ENCODE assay signal across 30 mouse cellular contexts in the genomic region with DNA sequence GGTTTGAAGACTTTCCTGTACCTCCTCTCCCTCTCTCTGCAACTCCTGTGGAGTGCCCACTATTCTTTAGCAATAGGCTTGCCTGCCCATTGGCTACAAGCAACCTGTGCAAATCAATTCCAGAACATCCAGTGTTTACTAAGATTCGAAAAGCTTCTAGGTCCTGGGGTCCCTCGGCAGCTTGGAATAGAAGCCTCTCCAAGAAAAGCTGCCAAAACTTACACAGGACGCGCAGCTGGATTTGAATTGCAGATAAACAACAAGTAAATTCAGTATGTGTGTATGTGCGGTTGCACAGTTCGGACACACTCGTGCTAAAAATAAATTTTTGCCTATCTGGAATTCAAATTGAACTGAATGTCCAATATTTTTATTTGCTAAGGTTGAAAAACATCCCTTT. TPM values are rescaled to one million over a fixed set of nuclear protein-coding genes. Genes with fewer than 3 reads are reported as not detected.
"Had no signal": no experiment of that assay in that cellular context is flagged by ENCODE, and none has a peak within 500 bp of the region (broad histone marks: within the 10 kb centered on the region; RNA-seq: fewer than 3 reads in every experiment).

No protein-coding gene starts in this region.

- ATAC-seq: forebrain, postnatal 0 days; hindbrain, postnatal 0 days; intestine, embryonic 16.5 days; liver, embryonic 12.5 days had no signal

- H3K4me3 ChIP-seq: heart, adult 2 months; heart, embryonic 10.5 days; heart, embryonic 12.5 days; hindbrain, embryonic 13.5 days; hindbrain, embryonic 15.5 days; limb, embryonic 13.5 days; limb, embryonic 15.5 days; liver, embryonic 12.5 days had no signal

- DNase-seq: forebrain, postnatal 0 days; gastrocnemius, postnatal 10 days; gastrocnemius, postnatal 36 days; heart, adult 2 months; heart, postnatal 10 days; heart, postnatal 36 days; kidney, adult 11 months; kidney, adult 8-10 months; kidney, postnatal 25 days; layer of hippocampus, adult 9-11 months; layer of hippocampus, postnatal 36 days; left cerebral cortex, postnatal 4 days had no signal

- H3K27ac ChIP-seq: heart, adult 2 months; heart, embryonic 10.5 days; hindbrain, embryonic 13.5 days; hindbrain, embryonic 15.5 days; hindbrain, postnatal 0 days; limb, embryonic 13.5 days; limb, embryonic 15.5 days; liver, embryonic 12.5 days; liver, embryonic 14.5 days had no signal

- H3K9ac ChIP-seq: forebrain, postnatal 0 days; heart, embryonic 12.5 days; hindbrain, embryonic 13.5 days; hindbrain, embryonic 15.5 days; limb, embryonic 13.5 days; limb, embryonic 15.5 days; liver, embryonic 12.5 days; liver, embryonic 14.5 days had no signal

- H3K4me1 ChIP-seq: heart, embryonic 10.5 days; heart, embryonic 12.5 days; hindbrain, embryonic 13.5 days; hindbrain, embryonic 15.5 days; limb, embryonic 13.5 days; limb, embryonic 15.5 days; liver, embryonic 12.5 days had no signal

- H3K27me3 ChIP-seq: heart, embryonic 12.5 days; hindbrain, embryonic 13.5 days; hindbrain, embryonic 15.5 days; limb, embryonic 13.5 days; limb, embryonic 15.5 days; liver, embryonic 12.5 days had no signal

- H3K36me3 ChIP-seq: heart, embryonic 10.5 days; heart, embryonic 12.5 days; hindbrain, embryonic 13.5 days; hindbrain, embryonic 15.5 days; limb, embryonic 13.5 days; limb, embryonic 15.5 days; liver, embryonic 12.5 days had no signal

- H3K4me2 ChIP-seq: heart, embryonic 12.5 days; hindbrain, embryonic 13.5 days; hindbrain, embryonic 15.5 days; limb, embryonic 13.5 days; limb, embryonic 15.5 days; liver, embryonic 12.5 days had no signal

- H3K9me3 ChIP-seq: heart, embryonic 10.5 days; hindbrain, embryonic 13.5 days; hindbrain, embryonic 15.5 days; limb, embryonic 13.5 days; limb, embryonic 15.5 days; liver, embryonic 12.5 days had no signal

RNA-seq across cellular contexts. Expression of a gene that starts 38.2 kb away (rescaled TPM):
- total RNA-seq: gastrocnemius, adult 18-20 months; gastrocnemius, postnatal 10 days; gastrocnemius, postnatal 36 days; heart, adult 2 months; heart, postnatal 10 days; heart, postnatal 36 days; hematopoietic stem cell, adult 5-6 weeks; liver, adult 2 months had no signal
- polyA plus RNA-seq: heart, embryonic 10.5 days; heart, embryonic 12.5 days; heart, embryonic 14.5 days; intestine, embryonic 14.5 days; intestine, embryonic 16.5 days; kidney, embryonic 14.5 days; limb, embryonic 11.5 days; limb, embryonic 13.5 days; limb, embryonic 15.5 days; liver, adult 2 months; liver, embryonic 12.5 days; liver, embryonic 14.5 days; liver, embryonic 16.5 days had no signal
